Mouse (Mus musculus) kidney, adult 8-10 months (tissue): ENCODE measurements at regions not wholly inside any gene's neighbourhood (a gene's known extent, or its start where the extent isn't known, plus 50 kb on each side); places are given as distances from the start of the nearest gene placed in this dataset.

Source experiments
- DNase-seq, 2 experiments: peaks; one replicate each; pipeline ENCODE4 v3.0.0; 2022

GRCm38 (mm10) chr5:115790436-115790835 lies 54.6 kb upstream of the Cit start:
- peak; percentile 51 to 74 for DNase-seq
